Mouse (Mus musculus) ES-E14 (cell line): Measurements from ENCODE around the gene Rhbdd1. TPM values are rescaled to one million over a fixed set of nuclear protein-coding genes. Genes with fewer than 3 reads are reported as not detected.

ENCODE experiments used
- DNase-seq: peaks from one replicate; pipeline ENCODE4 v3.0.0-alpha.2; 2013; ENCODE audit warnings: low read depth, low spot score
- H3K27ac ChIP-seq: 2 replicates; pipeline ENCODE4 v1.5.1; 2012; ENCODE audit warnings: low read depth, mild to moderate bottlenecking, low read length, moderate library complexity, mixed read lengths; ENCODE audit not compliant: poor library complexity, insufficient read depth, severe bottlenecking
- H3K36me3 ChIP-seq: 2 replicates; pipeline ENCODE4 v1.6.1; 2012; ENCODE audit warnings: mild to moderate bottlenecking, low read length, moderate library complexity, mixed read lengths; ENCODE audit not compliant: control insufficient read depth, poor library complexity, insufficient read depth, severe bottlenecking
- H3K4me1 ChIP-seq, 2 experiments: fragments of 150-350 bp in 1 of 2; sonication (generic) in 1 of 2; 2 replicates each; pipeline ENCODE4 v1.6.1; 2012; ENCODE audit warnings: low read length in 2 of 2, mild to moderate bottlenecking in 1 of 2, mixed read lengths in 1 of 2; ENCODE audit not compliant: control insufficient read depth in 2 of 2, insufficient read depth in 2 of 2, poor library complexity in 1 of 2
- H3K4me3 ChIP-seq, 2 experiments: fragments of 150-350 bp in 1 of 2; sonication (generic) in 1 of 2; 2 replicates each; pipeline ENCODE4 v1.5.1; 2012; ENCODE audit warnings: low read length in 2 of 2, low read depth in 1 of 2, mild to moderate bottlenecking in 1 of 2, mixed read lengths in 1 of 2; ENCODE audit not compliant: insufficient read depth in 1 of 2, poor library complexity in 1 of 2, severe bottlenecking in 1 of 2
- H3K9ac ChIP-seq: 2 replicates; pipeline ENCODE4 v1.6.1; 2012; ENCODE audit warnings: low read depth, mild to moderate bottlenecking, low read length, mixed read lengths; ENCODE audit not compliant: poor library complexity, insufficient read depth, severe bottlenecking
- H3K9me3 ChIP-seq: fragments of 150-350 bp; sonication (generic); 2 replicates; pipeline ENCODE4 v1.6.1; 2012; ENCODE audit warnings: low read depth, mild to moderate bottlenecking, low read length; ENCODE audit not compliant: control insufficient read depth, insufficient read depth
- CHD2 ChIP-seq: IDR thresholded peaks from 2 replicates; pipeline ENCODE4 v1.6.1; 2014; ENCODE audit warnings: mild to moderate bottlenecking, low read depth, low read length, inconsistent platforms
- HCFC1 ChIP-seq: IDR thresholded peaks from 2 replicates; pipeline ENCODE4 v1.6.1; 2012; ENCODE audit warnings: low read length, inconsistent platforms, borderline replicate concordance; ENCODE audit not compliant: insufficient read depth
- MAFK ChIP-seq: IDR thresholded peaks from 2 replicates; pipeline ENCODE4 v1.6.1; 2014; ENCODE audit warnings: mild to moderate bottlenecking, low read depth, low read length, inconsistent platforms; ENCODE audit not compliant: insufficient read depth
- ZC3H11A ChIP-seq: IDR thresholded peaks from 2 replicates; pipeline ENCODE4 v1.6.1; 2012; ENCODE audit warnings: low read depth, mild to moderate bottlenecking, inconsistent platforms, low read length, borderline replicate concordance
- ZNF384 ChIP-seq: IDR thresholded peaks from 2 replicates; pipeline ENCODE4 v1.6.1; 2012; ENCODE audit warnings: low read depth, low read length, inconsistent platforms
- in situ Hi-C, 2 experiments: fragments of 600-800 bp; cut with MboI; formaldehyde crosslinking; loops; one replicate each; pipeline ENCODE4 v1.15.1; 2025; ENCODE audit warnings: low sequenced_read_pairs in 2 of 2, inconsistent platforms in 1 of 2; ENCODE audit not compliant: unreplicated experiment in 2 of 2
- total RNA-seq: library from RNA; depleted of rRNA; stranded (reverse); fragments of 300-350 nt; gene quantifications from 2 replicates; pipeline ENCODE4 v1.2.3, GENCODE M21; 2012

Gene Rhbdd1
- total RNA-seq, 1 experiment, result 14.1 TPM

GRCm38 (mm10) chr1:82433649-82434005 lies 117.4 kb downstream of the Rhbdd1 start:
- Histone ChIP-seq H3K4me1 (no peaks in the 10 kb centered on the region), H3K9me3 (no peaks in the 10 kb centered on the region), H3K4me3 (no peak overlapping the region), H3K27ac (no peak overlapping the region), H3K9ac (no peak overlapping the region), H3K36me3 (no peaks in the 10 kb centered on the region)
- TF ChIP-seq HCFC1 (no peak), CHD2 (no peak), MAFK (no peak), ZC3H11A (no peak), ZNF384 (no peak)
- no peak for DNase-seq
- in situ Hi-C loops, result no loop called here

- no peak for TF ChIP-seq MAFK
- no peak for TF ChIP-seq ZC3H11A
- no peak for TF ChIP-seq ZNF384
- no peak for TF ChIP-seq HCFC1
- no peak for TF ChIP-seq CHD2
- H3K27ac ChIP-seq, result no peak overlapping the region
- H3K4me1 ChIP-seq, result no peaks in the 10 kb centered on the region
- in situ Hi-C loops, result no loop called here
- H3K9ac ChIP-seq, result no peak overlapping the region
- no peaks in the 10 kb centered on the region for H3K9me3 ChIP-seq
- no peak overlapping the region for H3K4me3 ChIP-seq
- no peaks in the 10 kb centered on the region for H3K36me3 ChIP-seq
- DNase-seq, result no peak
Observed at GRCm38 (mm10) chr1:82437273-82437672, 121.0 kb downstream of the Rhbdd1 start.

- no peak for TF ChIP-seq CHD2
- H3K27ac ChIP-seq, result no peak overlapping the region
- no peak for DNase-seq
- no peak overlapping the region for H3K9ac ChIP-seq
- in situ Hi-C loops, result no loop called here
- H3K4me3 ChIP-seq, result no peak overlapping the region
- H3K9me3 ChIP-seq, result no peaks in the 10 kb centered on the region
- no peaks in the 10 kb centered on the region for H3K36me3 ChIP-seq
- no peaks in the 10 kb centered on the region for H3K4me1 ChIP-seq
Observed at GRCm38 (mm10) chr1:82440123-82440522, 123.9 kb downstream of the Rhbdd1 start.

GRCm38 (mm10) chr1:82443517-82443916 lies 127.3 kb downstream of the Rhbdd1 start:
- Histone ChIP-seq H3K4me1 (no peaks in the 10 kb centered on the region), H3K27ac (no peak overlapping the region), H3K36me3 (no peaks in the 10 kb centered on the region), H3K9ac (no peak overlapping the region), H3K9me3 (no peaks in the 10 kb centered on the region), H3K4me3 (no peak overlapping the region)
- no peak for DNase-seq
- no peak for TF ChIP-seq HCFC1
- no peak for TF ChIP-seq ZNF384
- no peak for TF ChIP-seq MAFK
- no peak for TF ChIP-seq ZC3H11A
- no peak for TF ChIP-seq CHD2
- in situ Hi-C loops, result no loop called here

- in situ Hi-C loops, result no loop called here
- H3K4me1 ChIP-seq, result no peaks in the 10 kb centered on the region
Observed at GRCm38 (mm10) chr1:82446049-82446448, 129.8 kb downstream of the Rhbdd1 start.

More at GRCm38 (mm10) chr1:82446049-82446448, 129.8 kb downstream of the Rhbdd1 start:
- no peak for TF ChIP-seq MAFK
- TF ChIP-seq ZC3H11A, result no peak
- TF ChIP-seq HCFC1, result no peak
- no peak for TF ChIP-seq ZNF384
- TF ChIP-seq CHD2, result no peak
- no peaks in the 10 kb centered on the region for H3K36me3 ChIP-seq
- H3K4me3 ChIP-seq, result no peak overlapping the region
- no peak overlapping the region for H3K9ac ChIP-seq
- no peak for DNase-seq
- no peaks in the 10 kb centered on the region for H3K9me3 ChIP-seq
- no peak overlapping the region for H3K27ac ChIP-seq
